Mouse (Mus musculus): ENCODE data around the gene Tent4b.

DNA sequence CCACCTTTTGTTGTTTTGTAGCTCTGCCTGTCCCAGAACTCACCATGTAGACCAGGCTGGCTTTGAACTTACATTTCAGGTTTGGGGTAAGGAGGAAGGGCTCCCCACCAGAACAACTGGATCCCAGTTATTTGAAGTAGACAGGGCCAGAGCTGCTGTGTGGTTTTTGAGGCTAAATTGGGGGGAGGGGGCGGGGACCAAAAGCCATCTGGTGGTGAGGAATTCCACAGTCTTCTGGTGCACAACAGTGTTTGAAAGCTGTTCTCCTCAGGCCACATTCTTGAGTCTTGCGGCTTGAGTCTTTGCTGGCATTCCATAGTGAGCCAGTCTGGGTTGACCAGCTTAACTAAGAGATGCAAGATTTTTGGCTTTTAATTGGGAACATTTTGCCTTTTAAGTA lies 66.5 kb downstream of the Tent4b start:
- no peak for TF ChIP-seq CTCF (conservative IDR thresholded peaks at IDR 0.05; ENCODE audit: low read length)
- no peak for TF ChIP-seq NANOG (IDR thresholded peaks at IDR 0.05; ENCODE audit: borderline replicate concordance, low read length)
